Mouse (Mus musculus) urinary bladder, postnatal 14 days (tissue): ENCODE data around the gene Asic2.

Experiments used
- DNase-seq: peaks from one replicate; pipeline ENCODE4 v3.0.0; 2021; ENCODE audit warnings: low spot score

The Asic2 gene

GRCm38 (mm10) chr11:81192155-81192554 lies 776.1 kb downstream of the Asic2 start:
- no peak for DNase-seq

DNA sequence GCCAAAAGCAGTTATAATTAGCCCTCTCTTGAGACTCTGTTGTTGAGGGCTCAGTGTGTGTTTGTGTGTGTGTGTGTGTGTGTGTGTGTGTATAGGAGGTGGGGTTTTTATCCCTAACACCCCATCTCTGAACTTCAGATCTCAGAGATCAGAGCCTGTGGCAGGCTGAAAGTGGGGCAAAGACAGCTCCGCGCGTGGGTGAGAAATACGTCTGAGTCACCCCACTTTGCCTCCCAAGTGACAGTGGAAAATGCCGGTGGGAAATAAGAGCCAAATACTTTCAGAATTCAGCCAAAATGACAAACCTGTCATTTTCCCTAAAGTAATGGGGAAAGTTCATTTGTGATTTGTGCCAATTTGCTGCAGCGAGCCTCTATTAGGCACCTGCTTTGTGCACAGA lies 779.2 kb downstream of the Asic2 start:
- DNase-seq: no peak

DNA sequence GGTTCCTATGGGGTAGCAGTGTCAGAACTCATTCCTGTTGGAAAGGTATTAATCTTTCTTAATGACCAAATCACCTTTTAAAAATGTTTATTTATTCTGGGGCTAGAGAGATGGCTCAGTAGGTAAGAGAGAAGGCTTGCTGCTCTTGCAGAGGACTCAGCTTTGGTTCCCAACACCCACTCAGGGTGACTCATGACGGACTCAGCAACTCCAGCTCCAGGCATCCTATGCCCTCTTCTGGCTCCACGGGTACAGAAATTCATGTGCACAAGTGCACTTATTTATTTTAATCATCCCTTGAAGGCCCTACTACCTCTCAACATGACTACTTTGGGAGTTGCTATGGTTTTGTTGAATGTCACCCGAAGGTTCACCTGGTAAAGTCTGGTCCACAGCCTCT lies 780.4 kb downstream of the Asic2 start:
- no peak for DNase-seq

- DNase-seq: no peak
Measured at GRCm38 (mm10) chr11:81184721-81185120, 783.5 kb downstream of the Asic2 start.

DNA sequence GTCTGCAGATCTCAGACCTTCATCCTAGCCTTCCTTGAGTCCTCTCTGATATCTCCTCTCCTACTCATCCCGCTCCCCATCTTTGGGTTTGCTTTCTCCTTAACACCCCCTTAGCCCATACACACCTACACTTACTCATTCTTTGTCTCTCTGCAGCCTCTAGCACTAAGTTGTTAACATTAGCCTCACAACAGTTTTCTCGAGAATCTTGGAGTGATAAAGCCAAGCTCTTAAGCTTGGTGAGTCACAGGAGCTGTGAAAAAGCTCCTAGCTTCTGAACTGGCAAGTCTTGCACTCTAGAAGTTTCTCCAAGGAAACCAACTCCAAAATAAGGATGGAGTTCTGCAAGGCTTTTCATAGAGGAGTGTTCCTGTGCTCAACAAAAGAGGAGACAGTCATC lies 803.4 kb downstream of the Asic2 start:
- no peak for DNase-seq

GRCm38 (mm10) chr11:81163056-81163455 lies 805.2 kb downstream of the Asic2 start:
- DNase-seq: no peak

DNA sequence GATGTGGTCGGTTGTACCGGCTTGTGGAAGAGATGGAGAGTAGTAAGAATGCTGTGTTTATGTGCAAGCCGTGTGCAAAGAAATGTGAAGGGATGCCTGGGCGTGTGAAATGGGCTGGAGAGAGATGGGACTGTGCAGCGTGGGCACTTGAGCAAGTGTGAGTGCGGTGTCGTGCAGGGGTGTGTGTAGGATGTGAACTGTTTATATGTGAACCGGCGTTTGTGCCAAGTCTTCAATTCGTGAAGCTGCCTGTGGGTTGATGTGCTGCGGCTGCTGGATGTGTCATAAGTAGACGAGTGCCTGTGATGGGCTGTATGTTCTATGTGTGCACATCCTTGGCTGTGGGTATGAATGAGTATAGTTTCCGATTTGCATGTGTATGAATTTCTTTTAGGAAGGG lies 814.4 kb downstream of the Asic2 start:
- no peak for DNase-seq

- peak; percentile 7 for DNase-seq
Measured at GRCm38 (mm10) chr11:81153161-81153840, 815.0 kb downstream of the Asic2 start.

GRCm38 (mm10) chr11:81152460-81153160 lies 815.6 kb downstream of the Asic2 start:
- DNase-seq: peak; percentile 11

DNA sequence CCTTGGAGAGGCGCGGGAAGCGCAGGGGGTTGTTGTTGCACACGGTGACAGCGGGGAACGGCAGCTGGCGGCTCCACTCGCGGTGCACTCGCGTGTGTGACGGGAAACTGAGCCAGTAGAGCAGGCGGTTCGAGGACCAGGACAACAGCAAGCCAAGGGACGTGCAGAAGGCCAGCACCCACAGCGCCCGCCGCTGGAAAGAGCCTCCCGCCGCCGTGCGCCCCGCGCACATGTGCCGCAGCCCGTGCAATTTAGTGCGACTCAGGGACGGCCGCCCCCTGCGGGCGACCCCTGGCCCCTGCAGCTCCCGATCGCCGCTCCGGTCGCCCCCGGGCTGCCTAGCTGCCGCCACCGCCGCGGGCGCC lies 816.3 kb downstream of the Asic2 start:
- no peak for DNase-seq

DNA sequence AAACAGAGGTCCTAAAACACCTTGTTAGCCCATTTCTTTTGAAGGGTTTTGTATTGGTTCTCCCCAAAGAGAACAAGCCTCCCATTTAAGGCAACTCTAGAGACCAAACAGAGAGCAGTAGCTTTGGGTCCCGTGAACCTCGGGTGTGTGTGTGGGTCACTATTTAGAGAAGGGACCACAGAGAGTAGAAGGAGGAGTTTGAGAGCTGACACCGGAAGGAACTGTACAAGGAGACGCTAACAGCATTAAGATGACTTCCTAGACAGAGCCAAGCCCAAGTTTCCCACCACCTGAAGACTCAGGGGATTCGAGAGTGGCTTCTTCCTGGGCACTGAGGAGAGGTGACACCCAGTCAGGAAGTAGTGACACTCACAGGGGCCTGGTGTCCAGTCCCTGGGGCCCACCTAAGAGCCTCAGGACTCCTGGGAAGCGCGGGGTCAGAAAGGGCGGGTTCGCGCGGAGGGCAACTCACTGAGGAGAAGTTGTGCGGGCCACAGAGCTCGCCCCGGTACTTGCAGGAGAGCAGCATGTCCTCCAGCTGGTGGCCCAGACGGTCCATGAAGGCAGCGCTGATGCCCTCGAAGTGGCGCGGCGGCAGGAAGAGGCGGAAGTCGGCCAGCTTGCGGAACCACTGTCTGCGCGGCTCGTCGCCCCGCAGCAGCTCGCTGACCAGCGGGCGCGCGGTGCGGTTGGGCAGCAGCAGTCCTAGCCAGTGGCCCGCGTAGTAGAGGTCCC lies 816.8 kb downstream of the Asic2 start:
- DNase-seq: no peak

DNA sequence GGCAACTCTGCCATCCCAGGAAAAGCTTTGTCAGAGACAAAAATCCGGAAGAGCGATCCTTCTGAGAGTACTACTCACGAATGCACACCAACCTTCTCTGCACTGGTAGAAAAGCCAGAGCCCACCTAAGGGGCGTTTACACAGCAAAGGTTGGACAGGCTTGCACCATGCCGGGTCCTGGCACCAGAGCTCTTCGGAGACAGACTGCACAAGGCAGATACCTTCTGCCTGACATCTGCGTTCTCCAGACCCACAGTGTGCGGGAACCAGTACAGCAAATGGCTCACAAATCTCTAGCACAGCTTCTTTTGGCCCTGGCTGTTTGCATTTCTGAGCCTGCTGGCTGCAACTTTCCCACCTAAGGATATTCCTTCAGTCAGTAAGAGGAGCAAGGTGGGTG lies 817.6 kb downstream of the Asic2 start:
- DNase-seq: no peak

DNA sequence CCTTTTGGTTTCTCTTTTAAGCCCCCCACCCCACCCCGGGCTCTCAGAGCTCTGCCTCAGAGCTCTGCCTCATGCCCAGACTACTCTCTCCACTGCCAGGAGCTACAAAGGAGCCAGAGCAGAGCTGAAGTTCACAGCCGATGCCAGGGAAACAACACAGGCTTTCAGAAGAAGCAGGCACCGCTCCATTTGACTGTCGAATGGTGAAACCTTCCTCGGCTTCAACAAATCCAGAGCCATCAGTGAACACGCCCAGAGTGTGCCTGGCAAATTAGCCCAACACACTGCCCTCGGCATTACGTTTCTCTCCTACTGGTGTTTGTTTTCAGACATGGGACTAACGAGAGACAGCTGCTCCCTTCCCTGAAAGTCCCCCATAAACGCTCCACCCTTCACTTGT lies 819.8 kb downstream of the Asic2 start:
- DNase-seq: no peak

GRCm38 (mm10) chr11:81146574-81147157 lies 821.6 kb downstream of the Asic2 start:
- no peak for DNase-seq

DNA sequence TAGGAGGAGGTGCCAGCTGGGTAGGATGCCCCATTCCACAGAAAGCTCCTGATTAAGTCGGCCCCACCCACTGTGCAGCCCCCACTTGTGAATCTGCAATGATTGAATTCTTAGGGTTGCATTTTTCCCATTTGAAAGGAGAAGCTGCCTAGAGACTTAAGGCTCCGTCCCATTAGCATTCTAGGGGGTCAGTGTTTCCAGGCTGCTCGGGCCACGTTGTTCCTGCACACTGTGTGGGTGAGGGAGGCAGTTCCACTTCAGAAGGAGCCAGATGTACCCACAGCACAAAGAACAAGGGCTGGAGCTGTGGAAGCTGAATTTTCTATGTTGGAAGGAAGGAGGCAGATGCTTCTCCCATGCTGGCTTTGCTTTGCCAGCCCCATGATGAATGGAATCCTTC lies 833.1 kb downstream of the Asic2 start:
- DNase-seq: no peak

GRCm38 (mm10) chr11:81133950-81134349 lies 834.3 kb downstream of the Asic2 start:
- no peak for DNase-seq

DNA sequence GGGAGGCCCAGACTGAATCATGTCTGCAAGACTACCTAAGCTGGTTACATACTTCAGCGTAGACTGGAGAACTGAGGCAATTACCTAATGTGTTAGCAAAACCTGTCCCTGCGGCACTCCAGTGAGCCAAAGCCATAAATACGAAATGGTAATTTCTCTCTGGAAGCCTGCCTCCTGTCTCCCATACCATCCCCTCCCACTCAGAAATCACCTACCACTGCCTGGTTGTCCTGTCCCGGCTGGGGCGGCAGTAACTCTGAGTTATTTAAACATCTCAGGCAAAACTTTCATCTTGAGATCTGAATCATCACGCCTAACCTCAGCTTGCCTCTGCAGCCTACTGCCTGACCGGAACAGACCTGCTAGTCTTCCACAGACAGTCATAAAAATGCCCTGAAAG lies 835.6 kb downstream of the Asic2 start:
- no peak for DNase-seq

DNA sequence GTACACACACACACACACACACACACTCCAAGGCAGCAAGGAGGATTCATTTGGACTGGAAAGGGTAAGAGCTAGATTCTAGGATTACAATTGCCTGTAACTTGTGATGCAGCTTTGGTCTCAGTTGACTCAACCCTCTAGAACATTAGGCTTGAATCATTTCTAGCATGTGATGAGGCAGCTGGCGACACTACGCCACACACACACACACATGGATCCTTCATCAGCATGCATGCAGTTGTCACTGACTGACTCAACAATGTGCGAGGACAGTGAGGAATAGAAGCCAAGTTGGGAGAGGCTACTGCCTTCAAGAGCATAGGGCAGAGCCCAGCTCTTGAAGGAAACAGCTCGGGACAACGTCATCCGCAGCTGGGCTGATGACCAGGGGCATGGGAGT lies 843.9 kb downstream of the Asic2 start:
- no peak for DNase-seq

DNA sequence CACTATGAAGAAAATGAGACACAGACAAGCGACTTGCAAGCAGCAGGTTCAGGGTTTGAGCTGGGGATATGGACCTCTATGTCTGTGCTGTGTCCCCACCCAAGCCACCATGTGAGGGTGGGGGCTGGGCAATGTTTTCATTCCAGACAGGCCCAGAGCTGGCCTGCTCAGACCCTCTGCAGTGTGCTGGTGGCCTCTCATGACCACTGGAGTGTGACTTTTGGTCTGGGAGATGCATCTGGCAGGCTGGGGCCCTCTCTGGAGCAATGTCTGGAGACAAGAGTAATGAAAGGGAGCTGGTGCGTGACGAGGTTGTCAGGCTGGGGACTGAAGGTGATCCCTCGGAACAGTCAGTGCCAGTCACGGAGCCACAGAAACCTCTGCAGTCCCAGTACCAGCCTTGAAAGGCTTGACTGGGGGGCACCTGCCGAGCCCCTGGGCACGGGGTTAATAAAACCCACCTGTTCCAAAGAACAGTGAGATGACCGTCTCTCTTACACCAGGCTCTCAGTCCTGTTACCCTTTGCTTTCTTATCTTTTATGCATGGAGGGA lies 848.2 kb downstream of the Asic2 start:
- no peak for DNase-seq

DNA sequence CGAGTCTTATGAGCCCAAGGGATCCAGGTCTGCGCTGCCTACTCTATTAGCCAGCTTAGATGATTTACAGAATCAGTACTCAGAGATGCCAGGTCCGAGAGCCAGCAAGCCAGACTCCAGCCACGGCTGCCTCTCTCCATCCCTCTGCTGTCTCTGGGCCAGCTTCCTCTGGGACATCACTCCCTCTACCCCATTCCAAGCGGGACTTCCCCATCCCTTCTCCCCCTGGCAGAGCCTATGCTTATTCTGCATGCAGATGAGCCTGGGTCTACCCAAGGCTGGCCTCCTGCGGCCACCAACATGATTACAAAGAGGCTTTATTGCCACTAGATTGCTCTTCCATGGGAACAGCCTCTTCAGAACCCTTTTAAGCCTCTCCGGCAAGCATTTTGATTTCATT lies 850.2 kb downstream of the Asic2 start:
- no peak for DNase-seq

- peak; percentile 69 for DNase-seq
Measured at GRCm38 (mm10) chr11:81115666-81116065, 852.6 kb downstream of the Asic2 start.

- DNase-seq: no peak
Measured at GRCm38 (mm10) chr11:81111626-81112025, 856.6 kb downstream of the Asic2 start.

GRCm38 (mm10) chr11:81110049-81110448 lies 858.2 kb downstream of the Asic2 start:
- DNase-seq: no peak
